Mouse (Mus musculus) myocyte (in vitro differentiated cells): Measurements from ENCODE around the gene Hist1h1a.

Experiments
- E2F4 ChIP-seq: IDR thresholded peaks from one replicate; pipeline ENCODE4 v1.6.1; 2011; ENCODE audit warnings: mild to moderate bottlenecking, control low read depth, moderate library complexity; ENCODE audit not compliant: insufficient read depth
- MYOG ChIP-seq, 3 experiments: IDR thresholded peaks; one replicate each; pipeline ENCODE4 v1.6.1; 2011; ENCODE audit warnings: control low read depth in 2 of 3, low read depth in 2 of 3, mild to moderate bottlenecking in 2 of 3; ENCODE audit not compliant: insufficient read length in 2 of 3, control insufficient read depth in 1 of 3, insufficient read depth in 1 of 3
- POLR2A ChIP-seq: IDR thresholded peaks from one replicate; pipeline ENCODE4 v1.6.1; 2011; ENCODE audit warnings: low read depth, mild to moderate bottlenecking, control low read depth, moderate library complexity; ENCODE audit not compliant: insufficient read length
- POLR2AphosphoS2 ChIP-seq: IDR thresholded peaks from one replicate; pipeline ENCODE4 v1.6.1; 2011; ENCODE audit warnings: low read depth, control low read depth; ENCODE audit not compliant: insufficient read length
- REST ChIP-seq: IDR thresholded peaks from one replicate; pipeline ENCODE4 v1.6.1; 2011; ENCODE audit warnings: mild to moderate bottlenecking, control low read depth, moderate library complexity; ENCODE audit not compliant: insufficient read depth, insufficient read length
- TCF12 ChIP-seq: IDR thresholded peaks from one replicate; pipeline ENCODE4 v1.6.1; 2011; ENCODE audit warnings: mild to moderate bottlenecking, control low read depth; ENCODE audit not compliant: poor library complexity, insufficient read depth, severe bottlenecking
- TCF3 ChIP-seq: IDR thresholded peaks from one replicate; pipeline ENCODE4 v1.6.1; 2011; ENCODE audit warnings: low read depth, control low read depth; ENCODE audit not compliant: insufficient read length
- USF1 ChIP-seq: IDR thresholded peaks from one replicate; pipeline ENCODE4 v1.6.1; 2011; ENCODE audit warnings: low read depth, mild to moderate bottlenecking, control low read depth, moderate library complexity

DNA sequence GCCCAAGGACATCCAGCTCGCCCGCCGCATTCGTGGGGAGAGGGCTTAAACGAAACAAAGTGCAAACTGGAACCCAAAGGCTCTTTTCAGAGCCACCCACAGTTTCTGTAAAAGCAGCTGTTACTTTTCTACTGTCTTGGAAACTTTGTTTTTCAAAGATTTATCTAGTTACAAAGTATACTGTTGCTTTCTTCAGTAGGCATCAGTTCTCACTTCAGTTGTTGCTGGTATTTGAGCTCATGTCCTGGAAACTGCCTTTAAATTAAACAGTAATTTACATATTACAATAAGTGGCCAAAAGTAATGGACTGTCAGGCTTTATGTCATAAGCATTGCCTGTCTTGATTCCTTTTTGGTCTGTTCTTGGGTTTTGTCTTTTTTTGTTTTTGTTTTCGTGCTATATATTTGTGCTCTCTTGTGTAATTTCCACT lies 10.7 kb upstream of the Hist1h1a start:
- TF ChIP-seq USF1 = no peak
- TF ChIP-seq MYOG (IDR thresholded peaks at IDR 0.05; ENCODE audit: control insufficient read depth in 1 of 3, insufficient read depth in 1 of 3, insufficient read length in 2 of 3, low read depth in 2 of 3) = no peak
- TF ChIP-seq E2F4 = no peak
- no peak for TF ChIP-seq POLR2AphosphoS2
- peak; percentile 14 for TF ChIP-seq POLR2A
- no peak for TF ChIP-seq REST
- TF ChIP-seq TCF3 = no peak
- TF ChIP-seq TCF12 = no peak
